Mouse (Mus musculus) limb, embryonic 14.5 days (tissue): ENCODE results near the gene Chrna7. TPM values are rescaled to one million over a fixed set of nuclear protein-coding genes. Genes with fewer than 3 reads are reported as not detected.

ENCODE experiments used
- ATAC-seq: fragments of 200-750 bp; cut with Nextera tagmentation; 2 replicates; pipeline ENCODE4 v1.8.0; 2017; ENCODE audit warnings: low read depth, moderate number of reproducible peaks, moderate TSS enrichment; ENCODE audit not compliant: low FRiP score
- DNase-seq: peaks from one replicate; pipeline ENCODE4 v3.0.0-alpha.2; 2015; ENCODE audit warnings: low spot score
- H3K27ac ChIP-seq: fragments of 300-500 bp; sonication (generic); replicated peaks from 2 replicates; pipeline ENCODE4 v1.5.1; 2014; ENCODE audit warnings: low read depth, mild to moderate bottlenecking, low read length, moderate library complexity, mixed read lengths
- H3K27me3 ChIP-seq: fragments of 300-500 bp; sonication (generic); 2 replicates; pipeline ENCODE4 v1.6.1; 2014; ENCODE audit warnings: low read length, mixed read lengths; ENCODE audit not compliant: control insufficient read depth, insufficient read depth
- H3K36me3 ChIP-seq: fragments of 300-500 bp; sonication (generic); 2 replicates; pipeline ENCODE4 v1.6.1; 2014; ENCODE audit warnings: mild to moderate bottlenecking, low read length, moderate library complexity, mixed read lengths; ENCODE audit not compliant: control insufficient read depth, insufficient read depth
- H3K4me1 ChIP-seq: fragments of 300-500 bp; sonication (generic); 2 replicates; pipeline ENCODE4 v1.6.1; 2014; ENCODE audit warnings: antibody characterized with exemption, low read length, mixed read lengths; ENCODE audit not compliant: control insufficient read depth, insufficient read depth
- H3K4me2 ChIP-seq: fragments of 300-500 bp; sonication (generic); replicated peaks from 2 replicates; pipeline ENCODE4 v1.6.1; 2014; ENCODE audit warnings: low read depth, mild to moderate bottlenecking, low read length, moderate library complexity; ENCODE audit not compliant: severe bottlenecking
- H3K4me3 ChIP-seq: fragments of 300-500 bp; sonication (generic); replicated peaks from 2 replicates; pipeline ENCODE4 v1.5.1; 2014; ENCODE audit warnings: low read length
- H3K9ac ChIP-seq: fragments of 300-500 bp; sonication (generic); 2 replicates; pipeline ENCODE4 v1.6.1; 2014; ENCODE audit warnings: mild to moderate bottlenecking, low read depth, low read length, moderate library complexity; ENCODE audit not compliant: severe bottlenecking
- H3K9me3 ChIP-seq: fragments of 300-500 bp; sonication (generic); 2 replicates; pipeline ENCODE4 v1.6.1; 2016; ENCODE audit warnings: low read length; ENCODE audit not compliant: control insufficient read depth
- POLR2A ChIP-seq: fragments of 200-500 bp; IDR thresholded peaks from 2 replicates; pipeline ENCODE4 v1.8.0; 2012; ENCODE audit warnings: inconsistent platforms, mild to moderate bottlenecking, moderate library complexity, borderline replicate concordance; ENCODE audit not compliant: insufficient read depth, insufficient read length; ENCODE audit errors: extremely low read depth
- WGBS: fragments of 180-500 bp; shearing (Covaris S2); extraction: QIAGEN DNeasy Blood & Tissue Kit; methylation state at CpG from one replicate; pipeline ENCODE4 v1.1.7; 2014; 5-methylcytosine and 5-hydroxymethylcytosine counted together
- polyA plus RNA-seq, 2 experiments: library from polyadenylated mRNA; depleted of rRNA in 1 of 2; stranded (reverse) in 1 of 2; unstranded in 1 of 2; fragments of >200 nt; fragmentation: Nextera tagmentation in 1 of 2; extraction: Ambion mirVana in 1 of 2; gene quantifications; 2 replicates each; pipeline versions ENCODE4 v1.2.1 to v1.2.3; 2012 to 2014

The Chrna7 gene
- polyA plus RNA-seq (2012; rRNA removed) (2.9 and 3.8 TPM in 2 replicates), polyA plus RNA-seq (2014; fragmentation: Nextera tagmentation; extraction: Ambion mirVana) (1.3 and 2.4 TPM in 2 replicates)

- Histone ChIP-seq H3K4me1 (peaks cover 5% of the 10 kb centered on the region; the same call in 1 of the 2 replicates), H3K9ac (peak within 1 kb of the TSS; percentile 63), H3K27me3 (no peaks in the 10 kb centered on the region), H3K36me3 (no peaks in the 10 kb centered on the region), H3K4me2 (peak within 1 kb of the TSS; percentile 95), H3K4me3 (peak within 1 kb of the TSS; percentile 73), H3K27ac (no peak within 1 kb of the TSS), H3K9me3 (no peaks in the 10 kb centered on the region)
- no peak for TF ChIP-seq POLR2A
- peak; percentile 57 for DNase-seq
- ATAC-seq, result peak; percentile 92
- WGBS, result under 1% methylated on average over 42 of the region's 73 CpGs
These were observed at the start of gene Chrna7 for GRCm38 (mm10) chr7:63212084-63212723. Chrna7 (minus strand) TSS chr7:63212569.

- Histone ChIP-seq H3K9me3 (no peaks in the 10 kb centered on the region), H3K9ac (no peak overlapping the region), H3K4me3 (no peak overlapping the region), H3K27ac (no peak overlapping the region), H3K4me1 (no peaks in the 10 kb centered on the region), H3K36me3 (no peaks in the 10 kb centered on the region), H3K4me2 (no peak overlapping the region), H3K27me3 (no peaks in the 10 kb centered on the region)
- no peak for DNase-seq
- 72% methylated on average over 2 of the region's 2 CpGs for WGBS
- no peak for ATAC-seq
- no peak for TF ChIP-seq POLR2A
These were observed 37.0 kb upstream of the Chrna7 start for GRCm38 (mm10) chr7:63249404-63249803.

- Histone ChIP-seq H3K27me3 (no peaks in the 10 kb centered on the region), H3K36me3 (no peaks in the 10 kb centered on the region), H3K9ac (no peak overlapping the region), H3K27ac (no peak overlapping the region), H3K4me1 (no peaks in the 10 kb centered on the region), H3K4me2 (no peak overlapping the region), H3K9me3 (no peaks in the 10 kb centered on the region), H3K4me3 (no peak overlapping the region)
- DNase-seq (no peak), ATAC-seq (no peak)
- WGBS, result 54% methylated on average over 3 of the region's 3 CpGs
- TF ChIP-seq POLR2A, result no peak
These were observed 25.6 kb upstream of the Chrna7 start for GRCm38 (mm10) chr7:63237852-63238516.

- Histone ChIP-seq H3K27me3 (no peaks in the 10 kb centered on the region), H3K4me3 (no peak overlapping the region), H3K9me3 (no peaks in the 10 kb centered on the region), H3K9ac (no peak overlapping the region), H3K27ac (no peak overlapping the region), H3K4me1 (no peaks in the 10 kb centered on the region), H3K36me3 (no peaks in the 10 kb centered on the region), H3K4me2 (no peak overlapping the region)
- ATAC-seq (no peak), DNase-seq (no peak)
- no peak for TF ChIP-seq POLR2A
- WGBS, result 45% methylated on average over 7 of the region's 7 CpGs
These were observed 12.9 kb upstream of the Chrna7 start for GRCm38 (mm10) chr7:63225066-63225780.

- Histone ChIP-seq H3K4me3 (peak overlapping the region; percentile 73), H3K27me3 (no peaks in the 10 kb centered on the region), H3K4me2 (peak overlapping the region; percentile 95), H3K36me3 (no peaks in the 10 kb centered on the region), H3K9me3 (no peaks in the 10 kb centered on the region), H3K9ac (peak overlapping the region; percentile 63), H3K4me1 (peaks cover 5% of the 10 kb centered on the region; the same call in 1 of the 2 replicates), H3K27ac (no peak overlapping the region)
- WGBS, result 2% methylated on average over 13 of the region's 13 CpGs
- ATAC-seq (no peak), DNase-seq (no peak)
- TF ChIP-seq POLR2A, result no peak
These were observed 707 bp downstream of the Chrna7 start for GRCm38 (mm10) chr7:63211641-63212083.
